Comparison of ENCODE assay signal across 15 mouse cellular contexts in the genomic region with DNA sequence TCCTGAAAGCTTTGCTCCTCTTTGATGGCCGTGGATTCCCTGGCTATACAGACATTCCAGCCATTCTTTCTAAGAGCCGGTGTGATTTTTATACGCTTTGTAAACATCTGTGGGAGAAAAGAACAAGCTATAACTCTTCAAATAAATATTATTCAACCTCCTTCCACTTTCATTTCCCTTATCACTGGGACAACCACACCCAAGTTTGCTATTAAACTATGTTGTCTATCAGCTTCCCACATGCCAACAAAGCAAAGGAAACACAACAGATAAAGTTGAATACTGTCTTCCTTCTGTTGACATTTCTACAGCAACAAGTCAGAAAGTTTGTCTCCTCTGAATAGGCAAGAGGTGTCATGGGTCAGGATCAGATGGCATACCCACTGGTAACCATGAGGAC. TPM values are rescaled to one million over a fixed set of nuclear protein-coding genes. Genes with fewer than 3 reads are reported as not detected.
DNase-seq lines count a peak whose midpoint lies in the region; ATAC-seq and TF ChIP-seq lines count a peak whose summit lies in the region.
"Had no signal": no experiment of that assay in that cellular context is flagged by ENCODE, and none has a peak within 500 bp of the region (broad histone marks: within the 10 kb centered on the region; RNA-seq: fewer than 3 reads in every experiment).

No protein-coding gene starts in this region.

- peaks cover 37% of the 10 kb centered on the region for H3K36me3 ChIP-seq in G1E (replicated peaks)
- no peaks in the 10 kb centered on the region for H3K36me3 ChIP-seq in liver, embryonic 16.5 days (ENCODE audit: control insufficient read depth, insufficient read depth)
- H3K36me3 ChIP-seq: embryonic facial prominence, embryonic 12.5 days; forebrain, embryonic 15.5 days; limb, embryonic 12.5 days had no signal

- peak; percentile 42; the same call in 1 of the 2 replicates for ATAC-seq in G1E (ENCODE audit: extremely low read depth, insufficient number of reproducible peaks, low FRiP score, poor library complexity, severe bottlenecking)
- ATAC-seq in liver, embryonic 16.5 days (ENCODE audit: low read depth) = peak; percentile 62
- ATAC-seq: CD4-positive, CD25-positive, alpha-beta regulatory T cell, adult 4 months; forebrain, embryonic 15.5 days had no signal

- H3K27me3 ChIP-seq in G1E (ENCODE audit: insufficient read depth, low read length) = no peaks in the 10 kb centered on the region
- H3K27me3 ChIP-seq in liver, embryonic 16.5 days (ENCODE audit: control insufficient read depth, insufficient read depth, low read depth, low read length) = no peaks in the 10 kb centered on the region
- H3K27me3 ChIP-seq: embryonic facial prominence, embryonic 12.5 days; forebrain, embryonic 15.5 days; limb, embryonic 12.5 days had no signal

- DNase-seq in kidney, adult 9 months = peak; percentile 37
- DNase-seq in kidney, postnatal 25 days = no peak
- DNase-seq in G1E (ENCODE audit: low spot score) = no peak
- peak; percentile 54 for DNase-seq in c-Kit-positive CD71-positive TER-119-positive erythroid progenitor cells, embryonic 14.5 days (ENCODE audit: low spot score)
- no peak for DNase-seq in T-cell, adult 2 months (ENCODE audit: low spot score)
- DNase-seq in ovary, postnatal 14 days (ENCODE audit: low spot score) = no peak
- DNase-seq in spleen, postnatal 10 days (ENCODE audit: low spot score in 2 of 2) = no peak
- DNase-seq: cerebellum, adult 9-10 months; heart, postnatal 4 days; thymus, postnatal 4 days had no signal

- no peak overlapping the region; the same call in 1 of the 2 replicates for H3K4me3 ChIP-seq in G1E (ENCODE audit: low read depth, low read length)
- no peak overlapping the region for H3K4me3 ChIP-seq in liver, embryonic 16.5 days (ENCODE audit: low read depth, low read length)
- H3K4me3 ChIP-seq: embryonic facial prominence, embryonic 12.5 days; forebrain, embryonic 15.5 days; limb, embryonic 12.5 days had no signal

- H3K9me3 ChIP-seq in G1E (replicated peaks) = no peaks in the 10 kb centered on the region
- H3K9me3 ChIP-seq in liver, embryonic 16.5 days (replicated peaks; ENCODE audit: control insufficient read depth, low read length) = no peaks in the 10 kb centered on the region
- H3K9me3 ChIP-seq: embryonic facial prominence, embryonic 12.5 days; forebrain, embryonic 15.5 days; limb, embryonic 12.5 days had no signal

- no peak for TF ChIP-seq CTCF in G1E (IDR thresholded peaks at IDR 0.05; ENCODE audit: low read depth, low read length)

- H3K27ac ChIP-seq in liver, embryonic 16.5 days (ENCODE audit: low read length) = 0 out of 2 replicates have a peak overlapping the region, but pooled peaks have one; percentile 22
- H3K27ac ChIP-seq: embryonic facial prominence, embryonic 12.5 days; forebrain, embryonic 15.5 days; limb, embryonic 12.5 days had no signal

- H3K4me2 ChIP-seq in liver, embryonic 16.5 days (ENCODE audit: low read depth, low read length) = peak overlapping the region; percentile 35
- H3K4me2 ChIP-seq: embryonic facial prominence, embryonic 12.5 days; forebrain, embryonic 15.5 days; limb, embryonic 12.5 days had no signal

- WGBS in liver, embryonic 16.5 days (ENCODE audit: insufficient replicate concordance) = 45% methylated on average over 3 of the region's 3 CpGs

- H3K9ac ChIP-seq in liver, embryonic 16.5 days (ENCODE audit: low read depth, low read length) = no peak overlapping the region
- H3K9ac ChIP-seq: embryonic facial prominence, embryonic 12.5 days; forebrain, embryonic 15.5 days; limb, embryonic 12.5 days had no signal

- peaks cover 59% of the 10 kb centered on the region for H3K4me1 ChIP-seq in G1E (ENCODE audit: insufficient read depth, low read depth, low read length)
- H3K4me1 ChIP-seq in liver, embryonic 16.5 days (ENCODE audit: control insufficient read depth, low read depth, low read length) = peaks cover 6% of the 10 kb centered on the region

RNA-seq across cellular contexts. Expression of gene Crim1, which starts 48.9 kb away (rescaled TPM):
- total RNA-seq in G1E (2014; fragmentation: Nextera tagmentation) = 21.7 and 21.9 TPM in 2 replicates
- total RNA-seq in G1E (2017) = 19.9 and 20.3 TPM in 2 replicates
- polyA plus RNA-seq in G1E (2012) = 32.7 and 37.8 TPM in 2 replicates
- polyA plus RNA-seq in liver, embryonic 16.5 days (2015; fragmentation: Nextera tagmentation; extraction: Ambion mirVana) = 0.41 and 0.63 TPM in 2 replicates

Comparison
In these comparisons a context has a peak if more than half of its experiments do, and no peak if none do; other contexts are left out.
1. DNase-seq: peak in kidney, adult 9 months (single experiment) and c-Kit-positive CD71-positive TER-119-positive erythroid progenitor cells, embryonic 14.5 days (single experiment); none in kidney, postnatal 25 days (0 of 2), G1E (single experiment), T-cell, adult 2 months (single experiment), ovary, postnatal 14 days (single experiment) and spleen, postnatal 10 days (0 of 2).
2. RNA of gene Crim1, which starts 48.9 kb away (polyA plus RNA-seq): 32.7 to 37.8 TPM in G1E; 0.41 to 0.63 TPM in liver, embryonic 16.5 days; every median in the first group is over 10 times any median in the second.